Mouse (Mus musculus): ENCODE measurements around the gene Dnaja4. TPM values are rescaled to one million over a fixed set of nuclear protein-coding genes. Genes with fewer than 3 reads are reported as not detected.

The Dnaja4 gene
- polyA plus RNA-seq, 1 experiment from 2014 or later, result 6.3 TPM

DNA sequence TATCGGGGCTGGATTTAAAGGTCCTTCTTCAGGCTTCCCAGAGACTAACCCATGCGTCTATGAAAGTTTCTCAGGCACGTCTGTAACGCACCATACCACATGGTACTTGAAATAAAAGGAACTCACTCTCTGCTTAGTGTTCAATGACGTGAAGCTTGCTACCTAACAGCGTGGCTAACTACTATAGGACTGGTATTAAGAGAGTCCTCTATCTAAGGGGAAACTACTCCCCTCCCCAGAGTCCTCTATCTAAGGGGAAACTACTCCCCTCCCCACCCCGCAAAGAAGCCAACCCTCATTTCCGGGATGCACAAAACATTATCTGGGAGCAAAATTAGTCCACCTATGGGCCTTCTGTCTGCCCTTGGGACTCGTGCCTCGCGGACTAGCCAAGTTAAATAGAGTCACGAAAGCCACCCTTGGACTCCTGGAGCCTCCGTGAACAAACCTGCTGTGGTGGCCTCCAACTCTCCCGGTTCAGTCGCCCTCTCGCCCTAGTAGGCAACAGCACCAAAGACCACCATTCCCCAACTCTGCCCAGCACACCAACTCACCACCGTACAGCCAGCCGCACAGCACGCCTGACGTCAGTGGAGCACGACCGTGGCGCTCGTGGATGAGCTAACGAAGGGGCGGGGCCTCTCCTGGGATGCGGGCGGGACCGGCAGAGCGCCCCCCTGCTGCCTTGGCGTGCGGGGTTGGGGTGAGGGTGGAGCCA is 35.4 kb downstream of the Dnaja4 start, which contains the start of gene Wdr61:
TSS of gene Wdr61 (minus strand) at position 599 of the 718 bp plus-strand sequence.
- Histone ChIP-seq H3K4me2 (peak within 1 kb of the TSS; percentile 69), H3K4me3 (ENCODE audit: low read depth, low read length) (peak within 1 kb of the TSS; percentile 62), H3K9me3 (ENCODE audit: low read depth, low read length) (no peaks in the 10 kb centered on the region), H3K36me3 (ENCODE audit: insufficient read depth) (peaks cover 8% of the 10 kb centered on the region), H3K4me1 (ENCODE audit: insufficient read depth) (0 out of 2 replicates have a peak, but pooled peaks cover 2% of the 10 kb centered on the region), H3K27me3 (ENCODE audit: insufficient read depth, low read length) (no peaks in the 10 kb centered on the region), H3K9ac (peak within 1 kb of the TSS; percentile 76), H3K27ac (ENCODE audit: low read depth) (peak within 1 kb of the TSS; percentile 68)
- peak; percentile 98 for DNase-seq
- 2% methylated on average over 32 of the region's 32 CpGs for WGBS
- peak; percentile 97 for ATAC-seq (ENCODE audit: insufficient read depth)
- peak; percentile 70 for TF ChIP-seq CTCF (IDR thresholded peaks at IDR 0.05; ENCODE audit: low read depth)

DNA sequence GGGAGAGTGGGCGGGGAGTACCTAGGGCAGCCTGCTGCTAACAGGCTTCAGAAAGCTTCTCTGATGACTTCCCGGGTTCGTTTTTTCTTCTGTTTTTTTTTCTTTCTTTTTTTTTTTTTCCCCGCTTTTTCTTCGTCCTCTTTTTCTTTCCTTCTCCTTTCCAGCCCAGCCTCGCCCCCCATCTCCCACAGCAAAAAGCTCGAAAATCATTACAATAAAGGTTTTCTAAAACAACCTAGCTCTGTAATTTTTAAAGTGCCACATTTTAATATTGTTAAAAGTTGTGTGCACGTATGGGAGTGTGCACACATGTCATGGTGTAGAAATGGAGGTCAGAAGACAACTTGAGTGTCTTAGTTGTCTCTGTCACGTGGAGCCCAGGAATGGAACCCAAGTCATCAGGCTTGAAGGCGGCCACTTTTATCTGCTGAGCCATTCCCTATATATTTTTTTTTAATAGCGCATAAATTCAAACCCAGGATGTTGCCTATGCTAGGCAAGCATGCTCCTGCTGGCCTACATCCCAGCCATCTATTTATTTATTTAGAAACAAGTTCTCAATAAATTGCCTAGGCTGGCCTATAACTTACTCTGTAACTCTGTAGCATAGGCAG is 36.1 kb downstream of the Dnaja4 start:
- H3K36me3 ChIP-seq (ENCODE audit: insufficient read depth), result peaks cover 3% of the 10 kb centered on the region; the same call in 1 of the 2 replicates
- H3K9me3 ChIP-seq (ENCODE audit: low read depth, low read length), result no peaks in the 10 kb centered on the region
- ATAC-seq (ENCODE audit: insufficient read depth), result no peak; the same call in 1 of the 2 replicates
- peak overlapping the region; percentile 62 for H3K4me3 ChIP-seq (ENCODE audit: low read depth, low read length)
- 15% methylated on average over 11 of the region's 11 CpGs for WGBS
- H3K27ac ChIP-seq (ENCODE audit: low read depth), result peak overlapping the region; percentile 20; the same call in 1 of the 2 replicates
- no peaks in the 10 kb centered on the region for H3K27me3 ChIP-seq (ENCODE audit: insufficient read depth, low read length)
- peak; percentile 14 for DNase-seq
- peak overlapping the region; percentile 69 for H3K4me2 ChIP-seq
- TF ChIP-seq CTCF (IDR thresholded peaks at IDR 0.05; ENCODE audit: low read depth), result no peak
- 0 out of 2 replicates have a peak, but pooled peaks cover 2% of the 10 kb centered on the region for H3K4me1 ChIP-seq (ENCODE audit: insufficient read depth)
- H3K9ac ChIP-seq, result peak overlapping the region; percentile 76

DNA sequence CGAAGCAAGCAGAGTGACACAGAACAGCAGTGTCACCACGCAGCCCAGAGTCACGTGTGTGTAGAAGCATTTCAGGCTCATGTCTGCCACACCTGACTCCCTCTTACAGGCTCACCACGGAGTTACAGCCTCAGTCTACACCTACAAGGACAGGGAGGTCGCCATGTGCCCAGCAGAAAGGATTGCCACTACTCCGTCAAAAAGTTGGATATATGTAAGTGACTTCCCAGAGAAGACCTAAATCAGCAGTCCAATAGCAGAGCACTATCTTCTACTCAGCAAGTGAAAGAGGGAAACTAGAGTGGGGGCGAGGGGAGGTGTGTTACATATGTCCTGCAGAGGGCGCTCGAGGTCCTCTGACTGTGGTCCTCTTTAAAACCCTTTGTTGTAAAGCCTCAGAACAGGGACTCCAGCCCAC is 37.6 kb downstream of the Dnaja4 start:
- peak; percentile 9; the same call in 1 of the 2 replicates for ATAC-seq (ENCODE audit: insufficient read depth)
- Histone ChIP-seq H3K4me3 (ENCODE audit: low read depth, low read length) (no peak overlapping the region), H3K27me3 (ENCODE audit: insufficient read depth, low read length) (no peaks in the 10 kb centered on the region), H3K4me1 (ENCODE audit: insufficient read depth) (0 out of 2 replicates have a peak, but pooled peaks cover 2% of the 10 kb centered on the region), H3K9ac (no peak overlapping the region), H3K27ac (ENCODE audit: low read depth) (no peak overlapping the region), H3K36me3 (ENCODE audit: insufficient read depth) (no peaks in the 10 kb centered on the region), H3K4me2 (no peak overlapping the region), H3K9me3 (ENCODE audit: low read depth, low read length) (no peaks in the 10 kb centered on the region)
- DNase-seq, result peak; percentile 92
- peak; percentile 77 for TF ChIP-seq CTCF (IDR thresholded peaks at IDR 0.05; ENCODE audit: low read depth)
- 17% methylated on average over 9 of the region's 9 CpGs for WGBS

DNA sequence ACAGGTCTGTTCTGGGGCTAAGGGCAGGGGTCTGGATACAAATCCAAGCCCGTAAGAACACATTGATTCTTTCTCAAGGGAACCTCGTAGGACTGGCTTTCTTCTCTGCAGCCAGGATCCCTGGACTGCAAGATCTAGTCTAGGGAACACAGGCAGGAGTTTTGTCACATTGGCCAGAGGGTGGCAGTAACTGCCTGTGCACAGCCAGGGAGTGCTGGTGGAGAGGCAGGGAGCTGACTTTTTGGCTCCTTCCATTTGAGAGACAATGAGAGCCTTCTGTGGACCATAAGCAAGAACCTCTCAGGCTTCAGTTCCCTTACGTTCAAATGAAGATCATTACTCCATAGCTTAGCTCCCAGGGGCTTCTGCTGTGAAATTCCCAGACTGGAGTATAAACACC is 39.7 kb downstream of the Dnaja4 start:
- peak; percentile 81 for DNase-seq
- no peak overlapping the region for H3K4me2 ChIP-seq
- TF ChIP-seq CTCF (IDR thresholded peaks at IDR 0.05; ENCODE audit: low read depth), result peak; percentile 80
- no peak overlapping the region for H3K9ac ChIP-seq
- no peaks in the 10 kb centered on the region for H3K9me3 ChIP-seq (ENCODE audit: low read depth, low read length)
- WGBS, result 15% methylated on average over 3 of the region's 3 CpGs
- no peak overlapping the region for H3K4me3 ChIP-seq (ENCODE audit: low read depth, low read length)
- H3K4me1 ChIP-seq (ENCODE audit: insufficient read depth), result 0 out of 2 replicates have a peak, but pooled peaks cover 1% of the 10 kb centered on the region
- no peak overlapping the region for H3K27ac ChIP-seq (ENCODE audit: low read depth)
- no peak for ATAC-seq (ENCODE audit: insufficient read depth)
- no peaks in the 10 kb centered on the region for H3K36me3 ChIP-seq (ENCODE audit: insufficient read depth)
- no peaks in the 10 kb centered on the region for H3K27me3 ChIP-seq (ENCODE audit: insufficient read depth, low read length)

- no peaks in the 10 kb centered on the region for H3K4me1 ChIP-seq (ENCODE audit: insufficient read depth)
- H3K27me3 ChIP-seq (ENCODE audit: insufficient read depth, low read length), result no peaks in the 10 kb centered on the region
- no peak for DNase-seq
- no peak overlapping the region for H3K9ac ChIP-seq
- ATAC-seq (ENCODE audit: insufficient read depth), result no peak
- no peak for TF ChIP-seq CTCF (IDR thresholded peaks at IDR 0.05; ENCODE audit: low read depth)
- H3K4me2 ChIP-seq, result no peak overlapping the region
- 64% methylated on average over 4 of the region's 4 CpGs for WGBS
- no peak overlapping the region for H3K27ac ChIP-seq (ENCODE audit: low read depth)
- H3K9me3 ChIP-seq (ENCODE audit: low read depth, low read length), result no peaks in the 10 kb centered on the region
- H3K36me3 ChIP-seq (ENCODE audit: insufficient read depth), result no peaks in the 10 kb centered on the region
- H3K4me3 ChIP-seq (ENCODE audit: low read depth, low read length), result no peak overlapping the region
These were observed 45.2 kb downstream of the Dnaja4 start for GRCm38 (mm10) chr9:54743891-54744290.

GRCm38 (mm10) chr9:54745740-54746370 is 47.2 kb downstream of the Dnaja4 start:
- H3K9me3 ChIP-seq (ENCODE audit: low read depth, low read length), result no peaks in the 10 kb centered on the region
- H3K27ac ChIP-seq (ENCODE audit: low read depth), result no peak overlapping the region
- H3K27me3 ChIP-seq (ENCODE audit: insufficient read depth, low read length), result no peaks in the 10 kb centered on the region
- DNase-seq (no peak), ATAC-seq (ENCODE audit: insufficient read depth) (no peak)
- TF ChIP-seq CTCF (IDR thresholded peaks at IDR 0.05; ENCODE audit: low read depth), result no peak
- no peak overlapping the region for H3K4me2 ChIP-seq
- no peaks in the 10 kb centered on the region for H3K36me3 ChIP-seq (ENCODE audit: insufficient read depth)
- H3K9ac ChIP-seq, result no peak overlapping the region
- 43% methylated on average over 13 of the region's 13 CpGs for WGBS
- no peak overlapping the region for H3K4me3 ChIP-seq (ENCODE audit: low read depth, low read length)
- no peaks in the 10 kb centered on the region for H3K4me1 ChIP-seq (ENCODE audit: insufficient read depth)

All from lung, embryonic 14.5 days (tissue).